Mouse (Mus musculus) layer of hippocampus, adult 11-12 months (tissue): Measurements from ENCODE around the gene Calhm6.

ENCODE experiments used
- DNase-seq: peaks from one replicate; pipeline ENCODE4 v3.0.0; 2022; ENCODE audit warnings: low spot score

Gene Calhm6

DNA sequence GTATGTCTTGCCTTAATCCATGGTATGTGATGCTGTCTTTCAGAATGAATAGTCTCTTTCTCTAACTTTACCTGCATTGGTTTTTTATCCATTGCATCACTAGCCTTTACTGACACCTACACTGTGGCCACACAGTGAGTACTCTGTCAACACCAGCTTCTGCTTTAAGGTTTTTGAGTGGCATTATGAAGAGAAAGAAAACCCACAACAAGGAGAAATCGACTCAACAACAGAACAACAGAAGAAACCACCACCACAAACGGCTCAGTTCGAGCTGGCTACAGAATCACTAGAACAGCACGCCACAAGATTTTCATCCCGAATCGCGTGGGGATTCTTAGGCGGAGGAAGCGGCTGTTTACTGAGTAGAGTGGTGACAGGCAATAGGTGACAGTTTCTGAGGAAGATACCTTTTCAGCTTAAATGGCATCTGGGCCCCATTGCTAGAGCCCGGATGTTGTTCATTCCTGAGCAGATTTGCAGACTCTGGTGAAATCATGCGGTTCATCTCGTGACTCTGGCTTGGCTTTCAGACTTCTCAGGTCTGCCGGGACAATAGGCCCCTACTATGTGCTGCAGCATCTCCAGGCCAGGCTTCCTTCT is 16.8 kb downstream of the Calhm6 start:
- no peak for DNase-seq

DNA sequence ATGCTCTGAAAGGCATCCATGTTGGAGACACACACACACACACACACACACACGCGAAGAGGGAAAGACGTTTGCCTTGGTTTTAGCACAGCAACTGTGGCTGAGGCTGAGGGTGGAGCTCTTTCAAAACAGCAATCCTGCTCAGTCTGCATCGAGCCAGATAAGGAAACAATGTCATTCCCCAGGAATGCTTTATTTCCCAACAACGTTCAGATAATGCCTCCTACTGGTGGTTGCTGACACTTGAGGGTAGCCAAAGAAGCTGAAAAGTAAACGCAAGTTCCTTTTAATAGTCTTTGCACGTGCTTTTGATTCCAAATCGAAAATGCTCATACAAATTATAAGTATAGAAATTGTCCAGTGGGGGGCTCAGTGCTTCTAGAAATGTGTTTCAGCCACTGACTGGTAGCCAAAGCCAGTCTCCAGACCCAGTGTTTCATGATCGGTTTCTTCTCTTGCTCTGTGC is 31.3 kb downstream of the Calhm6 start, which contains the start of gene Calhm5:
Gene Calhm5 (minus strand): TSS at position 102 of the 466 bp plus-strand sequence.
- peak; percentile 48 for DNase-seq

DNA sequence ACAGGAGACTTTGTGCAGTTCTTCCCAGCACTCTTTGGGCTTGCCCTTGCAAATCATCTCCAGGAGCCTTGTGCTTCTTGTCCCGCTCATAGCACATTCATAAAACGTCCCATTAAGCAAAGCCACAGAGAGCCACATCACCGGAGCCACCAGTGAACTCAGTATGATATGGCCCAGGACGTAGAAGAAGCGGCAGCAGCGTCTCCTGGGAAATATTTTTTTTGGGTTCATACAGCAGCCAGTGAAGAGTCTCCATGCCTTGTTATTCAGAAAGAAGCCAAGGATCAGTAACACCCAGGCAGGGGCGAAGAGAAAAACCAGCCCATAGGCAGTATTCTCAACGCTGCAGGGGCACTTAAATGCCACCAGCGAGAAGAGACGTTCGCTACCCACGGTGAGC is 31.8 kb downstream of the Calhm6 start:
- DNase-seq, result peak; percentile 7

DNA sequence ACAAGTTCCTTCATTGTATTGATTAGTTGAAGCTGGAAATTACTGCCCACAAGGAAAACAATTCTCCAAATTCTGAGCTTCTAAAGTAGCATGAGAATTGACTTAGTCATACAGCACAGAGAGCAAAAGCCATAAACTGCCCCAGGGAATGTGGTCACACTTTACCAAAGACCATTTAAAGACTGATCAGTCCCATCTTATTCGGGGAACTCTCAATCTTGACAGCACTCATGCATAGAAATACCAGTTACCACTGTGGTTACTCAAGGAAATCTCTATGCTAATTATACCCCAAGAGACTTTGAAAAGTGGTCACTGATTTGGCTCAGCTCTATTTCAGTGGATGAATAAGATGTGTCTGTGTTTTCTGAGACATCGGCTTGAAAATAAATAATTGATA is 32.6 kb downstream of the Calhm6 start:
- no peak for DNase-seq

DNA sequence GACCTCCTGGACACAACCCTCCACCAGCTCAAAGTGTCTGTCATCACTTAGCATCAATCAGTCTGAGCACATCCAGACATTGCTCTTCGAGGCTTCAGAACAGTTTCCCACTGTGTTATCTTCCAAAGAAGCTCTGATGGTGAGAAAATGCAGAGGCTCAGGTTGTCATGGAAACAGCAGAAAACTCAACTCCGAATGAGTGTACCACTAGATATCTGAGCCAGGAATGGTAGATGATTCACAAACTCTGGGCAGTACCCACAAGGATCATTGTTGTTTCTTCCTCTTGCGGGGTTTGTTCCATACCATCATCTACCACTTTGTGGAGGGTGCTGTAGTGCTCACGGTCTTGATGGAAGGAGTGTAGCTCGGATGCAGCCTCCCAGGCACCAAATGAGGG is 35.9 kb downstream of the Calhm6 start:
- peak; percentile 44 for DNase-seq

DNA sequence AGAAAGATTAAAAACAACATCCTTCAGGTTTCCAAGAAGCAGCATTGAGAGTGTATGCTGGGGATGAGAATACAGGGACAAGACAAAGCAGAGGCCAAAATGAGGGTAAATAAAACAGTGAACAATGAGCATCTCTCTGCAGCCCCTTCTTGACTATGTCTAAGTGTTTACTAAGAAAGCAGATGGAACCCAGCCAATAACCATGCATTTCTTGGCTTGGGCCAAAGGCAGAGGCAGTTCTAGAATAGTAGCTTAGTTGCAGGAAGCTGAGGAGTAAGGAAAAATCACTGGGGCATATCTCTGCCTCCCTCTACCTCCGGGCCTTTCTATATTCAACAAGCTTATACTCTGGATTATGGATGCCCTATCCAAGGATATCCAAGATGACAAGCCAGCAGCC is 37.3 kb downstream of the Calhm6 start:
- no peak for DNase-seq

DNA sequence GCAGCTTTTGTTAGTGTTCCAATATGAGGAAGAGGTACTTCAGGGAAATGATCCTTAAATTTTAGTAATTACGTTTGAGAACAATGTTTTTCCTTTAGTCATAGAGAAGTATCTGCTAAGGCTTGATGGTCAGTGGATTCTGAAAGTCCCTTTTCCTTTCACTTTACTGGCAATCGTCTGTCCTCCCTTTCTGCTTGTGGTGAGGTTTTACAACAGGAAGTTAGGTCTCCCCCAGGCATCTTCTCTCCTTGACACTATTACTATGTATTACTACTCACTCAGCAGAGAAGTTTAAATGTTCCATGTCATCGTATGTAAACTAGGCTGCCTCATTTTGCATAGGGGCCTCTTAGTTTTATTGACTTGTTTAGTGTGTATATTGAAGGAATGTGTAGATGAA is 38.3 kb downstream of the Calhm6 start:
- DNase-seq, result no peak

DNA sequence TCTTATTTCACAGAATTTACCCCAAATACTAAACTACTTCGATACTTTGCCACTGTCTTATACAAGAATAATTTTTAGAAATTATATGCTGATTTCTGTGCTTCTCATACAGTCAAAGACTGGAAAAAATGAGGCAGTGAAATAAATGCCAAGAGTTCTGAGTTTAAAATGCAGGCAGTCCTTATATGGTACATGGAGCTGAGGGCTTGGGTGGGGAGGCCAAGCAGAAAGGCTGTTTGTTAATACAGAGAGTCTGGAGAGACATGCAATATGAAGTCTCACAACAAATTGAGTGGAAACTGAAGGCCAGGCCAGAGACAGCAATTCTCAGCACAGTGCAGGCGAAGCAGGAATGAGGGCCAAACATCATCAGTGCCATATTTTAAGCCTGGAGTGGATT is 39.3 kb downstream of the Calhm6 start:
- DNase-seq, result no peak

DNA sequence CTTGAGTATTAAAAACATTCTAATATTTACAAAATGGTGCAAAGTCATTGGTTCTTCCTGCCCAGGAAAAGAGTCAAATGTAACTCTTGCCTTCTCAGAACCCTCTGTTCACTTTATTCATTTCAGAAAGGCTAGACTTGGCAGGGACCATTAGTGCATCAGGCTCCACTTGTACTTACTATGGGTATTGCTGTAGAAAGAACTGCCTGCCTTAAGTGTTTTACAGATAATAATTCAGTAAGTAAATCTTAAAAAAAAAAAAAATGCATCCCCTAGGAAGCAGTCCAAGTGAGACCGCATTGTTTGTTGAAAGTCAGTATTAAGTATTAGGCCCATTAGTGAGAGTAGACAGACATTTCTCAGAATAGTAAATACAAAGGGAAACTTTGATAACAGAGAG is 41.3 kb downstream of the Calhm6 start:
- DNase-seq, result no peak
